Mouse (Mus musculus): ENCODE measurements around the gene Cd151. TPM values are rescaled to one million over a fixed set of nuclear protein-coding genes. Genes with fewer than 3 reads are reported as not detected.

The Cd151 gene
- polyA plus RNA-seq, 1 experiment = 99.0 TPM

- no peak overlapping the region for H3K27ac ChIP-seq (ENCODE audit: insufficient read depth, low read length)
- no peak overlapping the region for H3K4me3 ChIP-seq (ENCODE audit: low read depth, low read length)
- no peaks in the 10 kb centered on the region for H3K27me3 ChIP-seq (ENCODE audit: control insufficient read depth, insufficient read depth, low read length, poor library complexity, severe bottlenecking)
- H3K9ac ChIP-seq (ENCODE audit: low read depth, poor library complexity, severe bottlenecking) = no peak overlapping the region
- H3K9me3 ChIP-seq (replicated peaks; ENCODE audit: control insufficient read depth, insufficient read depth, low read length, poor library complexity, severe bottlenecking) = no peaks in the 10 kb centered on the region
- no peak for TF ChIP-seq POLR2A (IDR thresholded peaks at IDR 0.05; ENCODE audit: insufficient read depth, low read length)
- TF ChIP-seq EP300 (IDR thresholded peaks at IDR 0.05; ENCODE audit: insufficient read depth, low read depth, low read length) = no peak
- no peak for TF ChIP-seq CTCF (IDR thresholded peaks at IDR 0.05; ENCODE audit: low read depth, low read length)
- no peaks in the 10 kb centered on the region for H3K36me3 ChIP-seq (ENCODE audit: control insufficient read depth, insufficient read depth, low read length, poor library complexity, severe bottlenecking)
- no peaks in the 10 kb centered on the region for H3K4me1 ChIP-seq (ENCODE audit: control insufficient read depth, insufficient read depth, low read length)
Measured at GRCm38 (mm10) chr7:141460001-141460390, 7.2 kb upstream of the Cd151 start.

DNA sequence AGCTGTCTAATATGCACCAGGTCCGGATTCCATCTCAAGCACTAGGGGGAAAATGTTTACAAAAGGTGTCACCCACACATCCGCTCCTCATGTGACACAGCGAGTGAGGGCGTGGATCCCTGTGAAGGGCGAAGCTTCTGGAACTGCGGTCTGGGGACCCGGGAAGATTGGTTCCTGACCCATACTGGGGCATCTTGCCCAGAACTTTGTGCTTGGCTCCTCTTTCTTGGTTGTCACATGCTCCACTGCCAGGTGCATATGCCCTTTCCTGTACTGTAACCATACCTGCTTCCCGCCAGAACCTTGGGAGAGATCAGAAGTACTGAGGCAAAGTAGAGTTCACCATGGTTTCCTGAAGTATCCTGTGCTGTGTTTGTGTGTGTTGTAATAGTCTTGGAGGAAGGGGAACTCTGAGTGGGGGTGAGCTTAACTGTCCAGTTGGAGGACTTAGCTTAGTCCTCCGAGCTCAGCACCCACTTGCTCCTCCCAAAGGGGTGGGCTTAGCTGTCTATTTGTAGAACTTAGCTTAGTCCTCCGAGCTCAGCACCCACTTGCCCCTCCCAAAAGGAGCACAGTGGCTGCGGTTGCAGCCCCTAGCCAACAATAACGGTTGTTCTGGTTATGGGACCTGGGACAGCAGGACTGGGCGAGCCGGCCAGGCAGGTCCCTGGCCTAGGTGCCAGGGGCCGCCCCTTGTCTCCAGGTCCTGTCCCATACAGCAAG is 6.6 kb upstream of the Cd151 start, which contains the start of gene Cracr2b:
TSS of gene Cracr2b (plus strand) at position 704 of the 723 bp plus-strand sequence.
- Histone ChIP-seq H3K4me3 (ENCODE audit: low read depth, low read length) (peak within 1 kb of the TSS; percentile 56), H3K27ac (ENCODE audit: insufficient read depth, low read length) (no peak within 1 kb of the TSS), H3K4me1 (ENCODE audit: control insufficient read depth, insufficient read depth, low read length) (peaks cover 2% of the 10 kb centered on the region), H3K9ac (ENCODE audit: low read depth, poor library complexity, severe bottlenecking) (peak within 1 kb of the TSS; percentile 53), H3K36me3 (ENCODE audit: control insufficient read depth, insufficient read depth, low read length, poor library complexity, severe bottlenecking) (no peaks in the 10 kb centered on the region), H3K27me3 (ENCODE audit: control insufficient read depth, insufficient read depth, low read length, poor library complexity, severe bottlenecking) (no peaks in the 10 kb centered on the region), H3K9me3 (replicated peaks; ENCODE audit: control insufficient read depth, insufficient read depth, low read length, poor library complexity, severe bottlenecking) (no peaks in the 10 kb centered on the region)
- TF ChIP-seq EP300 (IDR thresholded peaks at IDR 0.05; ENCODE audit: insufficient read depth, low read depth, low read length) = no peak
- TF ChIP-seq CTCF (IDR thresholded peaks at IDR 0.05; ENCODE audit: low read depth, low read length) = no peak
- no peak for TF ChIP-seq POLR2A (IDR thresholded peaks at IDR 0.05; ENCODE audit: insufficient read depth, low read length)

- peaks cover 5% of the 10 kb centered on the region for H3K4me1 ChIP-seq (ENCODE audit: control insufficient read depth, insufficient read depth, low read length)
- no peaks in the 10 kb centered on the region for H3K27me3 ChIP-seq (ENCODE audit: control insufficient read depth, insufficient read depth, low read length, poor library complexity, severe bottlenecking)
- peak overlapping the region; percentile 53 for H3K9ac ChIP-seq (ENCODE audit: low read depth, poor library complexity, severe bottlenecking)
- TF ChIP-seq CTCF (IDR thresholded peaks at IDR 0.05; ENCODE audit: low read depth, low read length) = no peak
- TF ChIP-seq EP300 (IDR thresholded peaks at IDR 0.05; ENCODE audit: insufficient read depth, low read depth, low read length) = no peak
- TF ChIP-seq POLR2A (IDR thresholded peaks at IDR 0.05; ENCODE audit: insufficient read depth, low read length) = no peak
- H3K36me3 ChIP-seq (ENCODE audit: control insufficient read depth, insufficient read depth, low read length, poor library complexity, severe bottlenecking) = no peaks in the 10 kb centered on the region
- H3K4me3 ChIP-seq (ENCODE audit: low read depth, low read length) = peak overlapping the region; percentile 56
- no peaks in the 10 kb centered on the region for H3K9me3 ChIP-seq (replicated peaks; ENCODE audit: control insufficient read depth, insufficient read depth, low read length, poor library complexity, severe bottlenecking)
- no peak overlapping the region for H3K27ac ChIP-seq (ENCODE audit: insufficient read depth, low read length)
Measured at GRCm38 (mm10) chr7:141461521-141462332, 5.5 kb upstream of the Cd151 start.

- Histone ChIP-seq H3K4me3 (ENCODE audit: low read depth, low read length) (peak overlapping the region; percentile 56), H3K9me3 (replicated peaks; ENCODE audit: control insufficient read depth, insufficient read depth, low read length, poor library complexity, severe bottlenecking) (no peaks in the 10 kb centered on the region), H3K27me3 (ENCODE audit: control insufficient read depth, insufficient read depth, low read length, poor library complexity, severe bottlenecking) (no peaks in the 10 kb centered on the region), H3K4me1 (ENCODE audit: control insufficient read depth, insufficient read depth, low read length) (peaks cover 5% of the 10 kb centered on the region), H3K27ac (ENCODE audit: insufficient read depth, low read length) (no peak overlapping the region), H3K9ac (ENCODE audit: low read depth, poor library complexity, severe bottlenecking) (peak overlapping the region; percentile 53), H3K36me3 (ENCODE audit: control insufficient read depth, insufficient read depth, low read length, poor library complexity, severe bottlenecking) (no peaks in the 10 kb centered on the region)
- TF ChIP-seq CTCF (IDR thresholded peaks at IDR 0.05; ENCODE audit: low read depth, low read length) (no peak), POLR2A (IDR thresholded peaks at IDR 0.05; ENCODE audit: insufficient read depth, low read length) (no peak), EP300 (IDR thresholded peaks at IDR 0.05; ENCODE audit: insufficient read depth, low read depth, low read length) (no peak)
Measured at GRCm38 (mm10) chr7:141462333-141462821, 4.8 kb upstream of the Cd151 start.

DNA sequence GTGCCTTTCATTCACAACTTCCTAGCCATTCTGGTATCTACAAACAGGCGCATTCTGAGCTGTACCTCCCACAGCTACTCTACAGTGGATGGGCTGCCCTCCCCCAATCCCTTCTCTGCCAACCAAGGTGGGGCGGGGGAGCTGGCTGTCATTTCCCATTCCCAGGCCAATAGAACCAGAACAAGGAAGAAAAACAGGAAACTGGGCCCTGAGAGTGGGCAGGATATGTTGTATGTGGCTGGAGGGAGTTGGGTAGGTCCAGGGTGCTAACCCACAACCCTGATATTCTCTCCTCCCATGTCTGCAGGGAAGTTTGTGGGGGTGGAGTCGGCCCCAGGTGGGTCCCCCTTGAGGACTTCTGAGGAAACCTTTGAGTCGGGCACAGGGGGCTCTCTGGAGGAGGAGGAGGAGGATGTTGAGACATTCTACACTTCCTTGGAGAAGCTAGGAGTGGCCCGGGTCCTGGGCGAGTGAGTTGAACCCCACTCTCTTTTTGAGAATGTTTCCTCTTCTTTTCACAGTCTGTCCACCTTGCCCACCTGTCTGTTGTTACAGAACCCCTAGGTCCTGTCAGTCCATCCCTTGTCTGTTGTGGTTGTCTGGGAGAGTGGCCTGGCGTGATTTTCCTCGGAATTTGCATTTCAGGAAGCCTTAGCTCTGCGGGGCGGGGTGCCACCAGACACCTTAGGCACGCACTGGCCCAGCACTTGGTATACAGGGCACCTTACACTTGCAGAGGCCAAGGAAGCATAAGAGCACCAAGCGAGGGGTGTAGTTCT is 3.2 kb upstream of the Cd151 start:
- H3K4me1 ChIP-seq (ENCODE audit: control insufficient read depth, insufficient read depth, low read length) = peaks cover 5% of the 10 kb centered on the region

More for the DNA sequence above, 3.2 kb upstream of the Cd151 start:
- Histone ChIP-seq H3K27ac (ENCODE audit: insufficient read depth, low read length) (no peak overlapping the region), H3K27me3 (ENCODE audit: control insufficient read depth, insufficient read depth, low read length, poor library complexity, severe bottlenecking) (no peaks in the 10 kb centered on the region), H3K36me3 (ENCODE audit: control insufficient read depth, insufficient read depth, low read length, poor library complexity, severe bottlenecking) (no peaks in the 10 kb centered on the region), H3K4me3 (ENCODE audit: low read depth, low read length) (peak overlapping the region; percentile 60), H3K9ac (ENCODE audit: low read depth, poor library complexity, severe bottlenecking) (peak overlapping the region; percentile 5), H3K9me3 (replicated peaks; ENCODE audit: control insufficient read depth, insufficient read depth, low read length, poor library complexity, severe bottlenecking) (no peaks in the 10 kb centered on the region)
- TF ChIP-seq CTCF (IDR thresholded peaks at IDR 0.05; ENCODE audit: low read depth, low read length) (no peak), EP300 (IDR thresholded peaks at IDR 0.05; ENCODE audit: insufficient read depth, low read depth, low read length) (no peak), POLR2A (IDR thresholded peaks at IDR 0.05; ENCODE audit: insufficient read depth, low read length) (no peak)
